Mouse (Mus musculus) cerebellum, postnatal 10 days (tissue): ENCODE measurements around the gene Galnt15.
A peak's percentile ranks its signal among the peaks of the same experiment; 100 is the strongest.
"Not testable (repeated sequence)": the region's sequence is repeated elsewhere in the genome, so short reads cannot be mapped to it uniquely, and the experiment has no call there.

ENCODE experiments used
- DNase-seq, 2 experiments: peaks; one replicate each; pipeline ENCODE4 v3.0.0; 2021; ENCODE audit warnings: mixed read lengths in 2 of 2

Gene Galnt15

DNA sequence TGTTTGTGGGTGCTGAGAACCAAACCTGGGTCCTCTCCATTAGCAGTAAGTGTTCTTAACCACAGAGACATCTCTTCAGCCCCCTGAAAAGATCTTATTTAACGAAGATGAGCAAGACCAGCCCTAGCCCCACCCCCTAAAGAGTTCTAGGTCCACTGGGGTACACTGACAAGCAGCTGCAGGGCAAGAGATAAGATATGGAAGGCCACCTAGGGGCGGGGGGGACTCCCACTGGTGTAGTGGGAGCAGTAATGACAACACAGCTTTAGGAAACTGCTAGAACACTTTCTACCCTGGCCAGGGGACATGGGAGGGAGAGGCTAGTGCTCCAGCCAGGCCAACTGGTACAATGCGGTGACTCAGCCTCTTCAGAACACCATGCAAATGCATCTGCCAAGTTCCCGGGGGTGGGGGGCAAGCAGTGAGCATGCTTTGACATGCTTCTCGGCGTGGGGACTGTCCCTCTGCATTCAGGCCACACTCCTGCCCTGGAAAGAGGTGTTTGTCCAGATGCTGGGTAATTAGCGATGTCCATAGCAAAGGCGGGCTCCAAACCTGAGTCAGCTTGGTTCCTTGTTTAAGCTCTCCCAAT, 9.0 kb downstream of the Galnt15 start:
- no peak for DNase-seq

DNA sequence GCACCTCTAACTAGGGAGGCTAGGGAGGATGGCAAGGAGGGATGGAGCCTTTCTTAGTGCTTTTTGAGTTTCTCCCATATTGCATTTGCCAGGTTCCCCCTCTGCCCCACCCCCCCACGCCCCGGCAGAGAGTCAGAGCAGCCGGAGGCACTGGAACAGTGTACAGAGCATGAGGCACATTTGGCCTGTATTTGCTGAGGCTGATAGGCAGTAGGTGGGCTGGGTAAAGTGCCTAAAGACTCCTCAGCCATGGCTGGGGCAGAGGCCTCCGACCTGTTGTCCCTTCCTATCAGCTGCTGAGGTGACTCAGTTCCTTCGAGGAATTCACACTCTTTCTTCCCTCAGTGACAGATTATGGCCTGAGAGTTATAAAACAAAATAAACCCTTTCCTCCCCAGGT, 13.3 kb downstream of the Galnt15 start:
- DNase-seq, result no peak

DNA sequence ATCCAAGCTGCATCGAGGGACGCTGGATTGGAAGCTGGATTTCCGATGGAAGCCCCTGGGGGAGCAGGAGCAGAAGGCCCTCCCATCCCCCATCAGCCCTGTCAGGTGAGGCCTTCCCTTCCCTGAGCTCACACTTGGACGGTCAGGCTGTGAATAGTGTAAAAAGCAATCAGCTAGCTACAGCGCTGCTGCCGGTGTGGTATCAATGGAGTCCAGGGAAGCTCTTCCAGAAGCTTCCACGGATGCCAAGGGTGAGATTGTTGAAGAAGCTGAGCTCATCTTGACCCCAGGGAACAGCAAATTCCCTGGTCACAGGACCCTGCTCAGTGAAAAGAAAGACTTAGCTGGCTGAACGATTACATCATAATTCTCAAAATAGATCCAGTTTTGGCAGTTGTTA, 17.6 kb downstream of the Galnt15 start:
- DNase-seq, result no peak

DNA sequence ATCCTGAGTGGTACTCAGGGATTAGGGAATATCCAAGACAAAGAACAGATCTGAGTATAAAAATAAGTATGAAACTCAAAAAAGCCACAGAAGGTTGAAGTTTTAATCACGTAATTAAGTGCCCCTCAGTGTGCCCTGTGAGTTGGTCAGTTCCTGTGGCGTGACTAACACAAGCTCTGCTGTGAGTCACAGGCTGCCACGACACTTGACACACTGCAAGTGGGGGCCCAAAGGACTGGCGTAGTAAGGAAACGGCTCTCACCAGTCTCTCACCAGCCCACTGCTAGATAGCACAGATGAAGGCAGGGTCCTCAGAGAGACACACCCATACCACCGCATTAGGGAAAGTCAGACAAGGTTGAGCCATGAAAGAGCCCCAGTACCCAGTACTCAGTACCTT, 21.4 kb downstream of the Galnt15 start:
- no peak for DNase-seq

DNA sequence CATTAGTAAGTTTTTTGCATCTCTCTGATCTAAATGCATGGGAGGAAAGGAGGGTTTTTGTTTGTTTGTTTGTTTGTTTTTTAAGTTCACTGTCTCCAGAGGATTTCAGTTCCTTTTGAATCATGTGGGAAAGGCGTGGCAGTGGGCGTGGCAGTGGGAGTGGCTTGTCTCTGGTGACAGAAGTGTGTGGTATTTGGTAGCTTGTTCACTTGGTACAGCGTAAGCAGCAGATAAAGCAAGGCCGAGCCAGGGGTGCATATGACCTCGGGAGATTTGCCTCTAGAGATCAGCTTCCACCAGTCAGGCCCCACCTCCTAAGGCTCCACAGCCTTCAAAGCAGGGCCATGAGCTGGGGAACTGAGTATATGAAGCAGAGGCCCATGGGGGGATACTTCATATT, 25.1 kb downstream of the Galnt15 start:
- DNase-seq, result no peak

DNA sequence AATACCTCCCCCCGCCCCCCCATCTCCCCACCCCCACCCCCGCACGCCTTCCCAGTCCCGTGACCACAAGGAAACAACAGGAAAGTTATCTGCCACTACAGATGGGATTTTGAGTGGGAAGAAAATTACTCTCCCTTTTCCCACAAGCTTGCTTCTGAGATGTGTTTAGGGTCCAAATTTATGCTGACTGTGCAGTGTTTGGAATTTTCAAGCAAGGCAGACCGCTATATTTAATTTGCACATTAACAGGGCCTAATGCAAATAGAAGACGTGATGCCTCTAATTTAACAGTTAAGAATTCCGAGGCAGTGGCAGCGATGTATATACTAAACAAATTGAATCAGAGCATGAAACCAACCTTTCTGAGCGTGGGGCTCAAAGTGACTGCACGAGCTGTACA, 26.0 kb downstream of the Galnt15 start:
- no peak for DNase-seq

DNA sequence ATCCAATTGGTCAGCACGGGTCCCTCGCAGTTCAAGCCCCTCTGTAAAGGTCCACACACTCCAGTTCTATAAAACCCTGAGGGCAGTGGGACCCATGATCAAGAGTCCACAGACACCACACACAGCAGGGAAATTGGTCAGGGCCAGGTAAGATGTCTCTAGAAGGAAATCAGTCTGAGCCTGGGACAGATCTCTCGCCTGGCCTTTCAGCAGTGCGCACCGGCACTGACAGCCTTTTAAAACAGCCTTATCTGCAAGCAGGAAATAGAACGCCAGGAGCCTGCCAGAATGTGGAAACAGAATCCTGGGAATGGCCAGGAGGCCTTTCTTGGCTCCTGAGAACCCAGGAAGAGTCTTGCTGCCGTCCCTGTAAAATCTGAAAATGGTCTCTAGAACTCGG, 27.0 kb downstream of the Galnt15 start:
- DNase-seq, result no peak

DNA sequence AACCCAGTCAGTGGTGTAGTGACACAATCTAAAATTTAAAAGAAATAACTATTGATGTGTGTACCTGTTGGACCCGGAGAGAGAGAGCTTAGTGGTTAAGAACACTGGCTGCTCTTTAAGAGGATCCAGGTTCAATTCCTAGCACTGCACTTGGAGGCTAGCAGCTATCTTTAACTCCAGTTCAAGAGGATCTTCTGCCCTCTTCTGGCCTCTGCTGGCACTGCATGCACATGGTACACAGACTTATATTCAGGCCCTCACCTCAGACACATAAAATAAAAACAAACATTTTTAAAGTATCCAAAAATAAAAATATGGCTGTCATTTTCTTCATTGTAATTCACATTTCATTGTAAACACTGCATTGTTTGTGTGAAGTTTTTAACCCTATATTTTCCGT, 27.9 kb downstream of the Galnt15 start:
- peak; percentile 64 to 73 for DNase-seq

DNA sequence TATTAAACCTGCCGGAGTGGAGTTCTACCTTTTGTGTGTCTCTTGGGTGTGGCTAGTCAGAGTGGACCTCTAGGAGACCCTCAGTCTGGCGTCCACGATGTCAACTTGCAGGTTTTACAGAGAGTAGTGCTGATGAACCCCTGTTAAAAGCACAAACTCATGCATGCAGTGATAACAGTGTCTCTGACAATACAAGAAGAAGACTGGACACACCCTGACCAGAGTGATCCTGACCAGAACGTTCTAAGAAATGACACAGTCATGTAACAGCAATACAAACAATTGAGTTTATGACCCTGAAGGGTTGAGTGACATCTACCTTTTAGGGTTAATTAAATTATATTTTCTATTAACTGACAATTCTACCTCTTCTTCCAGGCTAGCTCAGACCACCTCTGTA, 28.9 kb downstream of the Galnt15 start:
- no peak for DNase-seq

DNA sequence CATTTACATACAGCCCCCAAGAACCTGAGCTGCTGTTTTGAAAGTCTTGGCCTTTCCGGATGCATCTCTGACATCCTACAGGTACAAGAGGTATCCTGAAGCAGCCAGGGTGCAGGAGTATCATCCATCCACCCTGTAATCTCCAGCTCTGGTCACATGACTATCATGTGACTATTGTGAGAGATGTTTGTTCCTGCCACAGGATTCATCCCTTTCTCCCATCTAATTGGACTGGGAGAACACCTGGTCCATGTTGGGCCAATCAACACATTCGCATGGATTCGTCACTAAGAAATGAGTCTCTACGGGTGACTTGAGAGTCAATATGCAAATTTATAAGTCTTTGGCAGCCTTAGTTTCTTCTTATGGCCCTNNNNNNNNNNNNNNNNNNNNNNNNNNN, 32.6 kb downstream of the Galnt15 start:
- no peak for DNase-seq

DNA sequence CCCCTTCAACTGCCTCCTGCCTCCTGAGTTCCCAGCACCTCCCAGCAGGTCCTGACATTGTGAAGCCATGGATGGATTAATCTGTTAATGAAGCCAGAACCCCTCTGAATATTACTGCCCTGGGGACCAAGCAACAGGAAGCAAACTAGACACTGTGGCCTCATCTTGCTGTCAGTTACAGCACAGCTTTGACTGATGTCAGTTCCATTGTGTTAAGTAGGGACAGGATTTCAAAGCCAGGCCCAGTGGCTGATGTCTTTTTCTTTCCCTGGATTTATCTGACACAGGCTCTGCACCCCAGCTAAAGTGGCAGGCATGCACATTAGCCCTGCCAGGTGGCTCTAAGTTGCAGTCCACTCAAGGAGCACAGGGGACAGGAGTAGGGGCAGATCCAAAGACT, 44.0 kb downstream of the Galnt15 start:
- no peak for DNase-seq

DNA sequence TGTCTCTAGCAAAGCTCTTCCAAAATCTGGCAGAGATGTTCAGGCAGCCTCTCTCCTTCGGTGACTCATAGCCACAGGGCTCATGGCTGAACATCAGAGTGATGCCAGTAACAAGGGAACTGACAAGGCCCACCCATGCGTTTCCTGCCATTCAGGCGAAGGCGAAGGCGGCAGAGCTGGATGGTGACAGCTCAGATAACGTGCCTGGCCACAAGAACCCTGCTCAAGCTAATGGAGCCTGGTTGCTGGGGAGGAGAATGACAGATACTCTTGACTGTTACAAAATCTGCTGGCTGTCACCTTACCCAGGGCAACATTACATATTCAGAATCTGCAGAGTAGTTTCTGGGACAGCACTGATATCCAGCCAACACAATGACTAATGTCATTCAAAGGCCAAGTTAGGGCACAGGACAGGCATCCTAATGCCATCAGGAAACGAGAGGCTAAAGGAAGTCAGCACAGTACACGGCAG, 44.5 kb downstream of the Galnt15 start:
- peak; percentile 59 to 68 for DNase-seq

DNA sequence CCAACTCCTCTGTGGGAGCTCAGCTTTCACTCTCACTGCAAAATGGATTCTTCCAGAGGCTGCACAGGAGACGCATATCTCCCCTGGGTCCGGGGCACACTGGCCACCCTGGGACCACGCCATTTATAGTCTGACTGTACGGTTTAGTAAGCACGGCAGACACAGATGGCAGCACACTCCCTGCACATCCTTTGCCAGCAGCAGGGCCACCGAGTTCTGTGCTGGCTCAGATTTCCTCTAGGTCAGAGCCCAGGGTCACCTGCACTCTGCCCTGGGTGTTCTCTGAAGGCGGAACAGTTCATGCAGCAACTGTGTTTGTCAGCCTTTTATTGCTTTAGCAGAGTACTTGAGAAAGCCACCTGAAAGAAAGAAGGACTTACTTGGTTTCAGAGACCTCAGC, 45.1 kb downstream of the Galnt15 start:
- DNase-seq, result peak; percentile 60 to 64

DNA sequence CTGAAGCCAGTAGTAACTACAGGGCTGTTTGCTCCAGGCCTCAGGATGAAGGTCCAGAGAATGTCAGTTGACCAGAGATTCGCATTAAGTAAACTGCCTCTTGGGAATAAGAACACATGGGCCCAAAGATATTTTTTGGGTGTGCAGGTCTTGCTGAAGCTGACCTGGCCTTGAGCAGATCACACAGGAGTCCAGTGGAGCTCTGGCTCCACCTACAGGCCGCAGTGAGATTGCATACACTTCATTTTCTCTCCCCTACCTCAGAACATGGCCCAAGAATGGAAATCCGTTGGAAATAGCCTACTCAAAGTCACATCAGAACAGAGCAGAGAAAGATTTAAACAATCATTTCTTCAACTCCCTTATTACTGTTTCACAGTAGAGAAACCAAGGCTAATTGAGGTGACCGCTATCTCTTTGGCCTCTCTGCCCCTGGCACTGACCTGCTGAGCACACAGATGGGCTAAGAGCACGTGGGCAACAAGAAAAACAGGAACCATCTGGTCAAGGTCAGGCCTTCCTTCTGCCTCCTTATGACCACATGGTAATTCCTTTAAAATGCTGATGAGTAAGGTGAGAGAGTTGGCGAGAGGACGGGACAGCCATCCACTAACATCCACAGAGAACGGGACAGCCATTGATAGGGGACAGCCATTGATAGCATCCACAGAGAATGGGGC, 48.2 kb downstream of the Galnt15 start:
- peak; percentile 88 to 90 for DNase-seq

DNA sequence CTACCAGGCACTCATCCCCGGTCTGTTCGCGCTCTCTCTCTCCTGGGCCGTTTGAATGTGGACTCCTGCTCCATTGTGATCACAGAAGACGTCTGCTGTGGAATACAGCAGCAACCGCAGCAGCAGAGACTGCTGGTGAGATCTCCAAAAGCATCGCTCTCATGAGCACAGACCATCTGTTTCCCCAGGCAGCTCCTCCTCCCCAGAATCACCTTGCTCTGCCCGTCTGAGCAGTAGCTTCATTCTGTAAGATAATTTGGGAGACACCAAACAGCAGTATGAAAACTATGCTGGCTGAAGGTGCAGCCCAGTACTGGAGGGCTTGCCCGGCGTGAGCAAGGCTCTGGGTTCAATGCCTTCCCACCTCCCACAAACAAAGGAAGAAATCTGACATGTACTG, 52.2 kb downstream of the Galnt15 start:
- no peak for DNase-seq

DNA sequence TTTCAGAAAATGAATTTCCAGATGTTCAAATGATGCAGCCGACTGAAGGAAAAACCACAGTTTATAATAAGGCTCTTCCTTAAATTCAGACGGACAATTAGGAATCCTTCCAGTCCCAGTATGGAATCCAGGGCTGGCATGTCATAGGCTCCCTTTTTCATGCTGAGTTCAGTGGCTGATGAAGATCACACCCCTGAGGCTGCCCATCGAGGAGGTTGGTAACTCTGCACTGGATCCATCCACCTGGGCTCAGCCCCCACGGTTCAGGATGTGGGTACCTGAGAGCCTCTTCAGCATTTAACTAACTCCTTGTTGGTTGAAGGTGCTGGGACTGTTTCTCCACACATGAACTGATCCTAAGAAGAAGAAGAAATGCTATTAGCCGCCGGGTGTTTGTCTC, 54.1 kb downstream of the Galnt15 start:
- DNase-seq, result no peak

DNA sequence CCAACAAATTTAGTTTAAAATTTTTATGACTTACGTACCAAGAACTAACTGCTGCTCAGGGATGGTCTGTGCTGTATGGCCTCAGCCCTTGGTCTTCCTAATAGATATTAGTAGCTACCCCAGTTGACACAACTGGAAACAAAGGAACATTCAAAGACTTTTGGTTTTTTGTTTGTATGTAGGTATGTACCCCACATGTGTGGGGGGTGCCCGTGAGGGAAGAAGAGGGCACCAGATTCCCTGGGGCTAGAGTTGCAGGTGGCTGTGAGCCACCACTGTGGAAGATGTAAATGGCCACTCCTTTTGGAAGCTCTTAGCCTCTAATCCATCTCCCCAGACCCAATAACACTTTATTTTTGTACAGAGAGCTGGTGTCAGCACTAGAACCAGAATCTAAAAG, 54.7 kb downstream of the Galnt15 start:
- no peak for DNase-seq

DNA sequence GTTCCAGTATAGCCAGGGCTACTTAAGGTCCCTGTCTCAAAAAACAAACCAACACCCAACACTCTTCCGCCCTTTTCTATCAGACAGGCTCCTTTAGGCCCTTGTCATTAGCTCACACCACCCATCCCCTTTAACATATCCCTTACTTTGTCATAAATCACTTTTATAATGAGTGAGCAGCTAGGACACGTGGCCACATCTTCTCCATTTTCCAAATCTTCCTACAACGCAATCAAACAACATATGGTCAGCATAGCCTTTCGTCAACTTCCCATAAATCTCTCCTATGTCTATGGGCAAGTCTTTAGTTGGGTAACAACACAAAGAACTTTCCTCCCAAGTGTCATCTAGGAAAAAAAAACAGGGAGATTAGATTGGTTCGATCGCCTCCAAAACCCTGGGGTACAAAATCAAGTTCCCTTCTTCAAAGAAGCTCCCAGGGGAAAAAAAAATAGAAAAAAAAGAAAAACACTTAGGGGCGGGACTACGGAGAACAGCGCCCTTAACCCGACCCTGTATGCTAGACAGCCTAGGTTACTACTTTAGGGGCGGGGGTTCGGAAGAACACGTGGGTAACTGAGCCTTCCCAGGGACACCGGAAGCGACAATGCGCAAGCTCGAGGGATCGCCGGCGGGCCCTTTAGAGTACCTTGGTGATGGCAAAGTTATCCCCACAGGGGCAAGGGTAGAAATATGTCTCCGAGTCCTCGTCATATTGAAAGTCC, 56.1 kb downstream of the Galnt15 start, which contains the start of gene Oxnad1:
Oxnad1 (plus strand) TSS at position 614 of the 725 bp plus-strand sequence.
- no peak for DNase-seq

DNA sequence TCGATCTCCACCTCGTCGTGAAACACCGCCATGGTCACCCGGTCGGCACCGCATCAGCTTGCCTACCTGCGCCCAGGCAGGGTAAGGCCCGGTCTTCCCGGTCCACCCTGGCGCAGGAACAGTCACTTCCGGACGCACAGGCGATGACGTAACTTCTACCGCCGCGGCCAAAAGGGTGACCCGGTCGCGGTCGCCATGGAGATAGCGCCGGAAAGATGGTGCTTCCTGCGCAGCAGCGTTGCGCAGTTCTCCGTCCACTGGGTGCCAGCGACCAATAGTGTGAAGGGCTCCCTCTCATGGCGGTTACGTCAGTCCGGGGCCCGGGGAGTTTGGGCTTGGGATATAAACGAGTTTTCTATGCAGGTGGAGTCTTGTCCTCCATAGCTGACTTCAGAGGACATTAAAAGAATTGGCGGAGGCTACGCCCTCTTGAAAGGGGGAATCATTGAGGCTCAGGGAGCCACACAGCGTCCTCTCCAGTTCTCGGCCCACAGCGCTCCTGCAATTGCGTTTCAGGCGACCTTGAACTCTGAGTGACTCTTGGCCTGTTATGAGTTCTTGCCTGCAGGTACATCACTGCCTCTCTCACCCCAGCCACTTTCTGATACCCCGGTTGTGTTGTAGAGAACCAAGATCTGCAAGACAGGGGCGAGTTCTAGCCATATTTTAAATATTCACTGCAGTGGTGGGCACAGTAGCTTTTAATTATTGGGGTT, 56.9 kb downstream of the Galnt15 start, which contains the start of gene Dph3:
Dph3 (minus strand) TSS at position 244 of the 716 bp plus-strand sequence.
- peak; percentile 99 for DNase-seq

DNA sequence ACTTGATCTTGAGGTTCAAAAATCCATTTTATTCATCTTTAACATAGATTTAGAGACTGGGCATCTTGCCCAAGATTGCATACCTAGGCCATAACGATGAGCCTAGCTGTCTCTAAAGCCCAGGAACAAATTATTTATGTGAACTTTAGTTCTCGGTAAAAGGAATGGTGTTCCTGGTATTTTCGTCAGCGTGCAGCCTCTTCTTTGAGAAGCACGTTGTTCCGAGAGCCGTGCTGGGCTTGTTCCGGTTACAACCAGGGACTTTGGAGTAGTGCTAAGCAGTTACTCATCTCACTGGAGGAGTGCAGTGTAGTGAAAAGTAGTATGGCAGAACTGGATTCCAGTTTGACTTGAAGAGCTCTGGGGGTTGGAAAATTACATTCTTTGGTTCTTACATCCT, 57.4 kb downstream of the Galnt15 start:
- DNase-seq, result peak in 1 of 2 experiments; percentile 39

DNA sequence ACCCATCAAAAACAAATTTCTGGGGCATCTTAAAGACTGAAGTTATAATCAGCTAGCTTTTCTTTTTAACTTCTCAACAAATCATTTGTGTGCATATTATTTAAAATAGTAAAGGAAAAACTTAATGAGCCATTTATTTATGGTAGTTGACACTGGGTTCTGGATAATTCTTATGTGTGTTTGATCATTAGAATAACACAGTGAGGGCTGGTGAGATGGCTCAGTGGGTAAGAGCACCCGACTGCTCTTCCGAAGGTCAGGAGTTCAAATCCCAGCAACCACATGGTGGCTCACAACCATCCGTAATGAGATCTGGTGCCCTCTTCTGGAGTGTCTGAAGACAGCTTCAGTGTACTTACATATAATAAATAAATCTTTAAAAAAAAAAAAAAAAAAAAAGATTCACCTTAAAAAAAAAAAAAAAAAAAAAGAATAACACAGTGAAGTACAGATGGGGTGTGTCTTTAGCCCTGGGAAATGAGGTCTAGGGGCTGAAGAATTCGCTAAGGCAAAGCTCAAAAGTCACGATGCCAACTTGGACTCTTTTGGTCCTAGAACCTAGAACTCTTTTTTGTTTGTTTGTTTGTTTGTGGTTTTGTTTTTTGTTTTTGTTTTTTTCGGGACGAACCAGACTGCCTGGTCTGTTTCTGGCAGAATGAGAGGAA, 58.9 kb downstream of the Galnt15 start:
- DNase-seq, result not testable (repeated sequence)

DNA sequence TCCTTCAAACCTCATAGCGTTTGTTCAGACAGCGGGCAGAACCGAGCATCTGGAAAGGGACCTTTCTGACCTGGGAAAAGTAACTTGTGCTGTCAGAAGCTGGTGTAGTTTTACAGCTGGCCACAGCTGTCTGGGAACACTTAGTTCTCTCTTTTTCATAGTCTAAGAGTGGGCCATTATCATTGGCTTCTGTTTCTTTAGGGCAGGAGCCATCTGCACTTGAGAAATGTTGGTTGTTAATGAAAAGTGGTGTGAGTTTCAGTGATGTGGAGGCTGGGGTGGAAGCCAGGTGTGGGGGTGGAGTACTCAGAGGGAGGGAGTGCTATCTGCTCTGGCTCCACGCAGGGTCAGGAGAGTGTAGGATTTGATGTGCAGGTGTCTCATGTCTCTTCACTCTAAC, 62.3 kb downstream of the Galnt15 start:
- DNase-seq, result no peak

DNA sequence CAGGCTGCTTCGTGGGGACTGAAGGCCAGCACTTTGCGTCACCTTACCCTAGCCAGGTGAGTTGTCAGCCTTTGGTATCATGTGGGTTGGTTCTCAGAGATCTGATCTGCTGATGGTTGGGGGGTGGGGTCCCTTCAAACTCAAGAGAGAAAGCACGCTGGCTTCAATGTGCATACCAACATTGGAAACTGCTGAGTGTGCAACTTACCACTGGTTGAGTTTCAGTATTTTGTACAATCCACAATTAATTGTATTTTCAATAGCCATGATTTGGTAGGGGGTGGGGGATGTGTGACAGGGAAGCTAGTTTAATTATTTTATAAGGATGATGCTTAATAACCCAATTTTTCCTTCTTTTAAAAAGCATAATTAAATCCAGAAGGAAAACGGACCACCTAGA, 62.9 kb downstream of the Galnt15 start:
- DNase-seq, result no peak
